Mouse (Mus musculus) myocyte (in vitro differentiated cells): Measurements from ENCODE around the gene Atp5f1.

Source experiments
- MAX ChIP-seq: IDR thresholded peaks from one replicate; pipeline ENCODE4 v1.6.1; 2011; ENCODE audit warnings: low read depth, mild to moderate bottlenecking, control low read depth
- MYOG ChIP-seq, 3 experiments: IDR thresholded peaks; one replicate each; pipeline ENCODE4 v1.6.1; 2011; ENCODE audit warnings: control low read depth in 2 of 3, low read depth in 2 of 3, mild to moderate bottlenecking in 2 of 3; ENCODE audit not compliant: insufficient read length in 2 of 3, control insufficient read depth in 1 of 3, insufficient read depth in 1 of 3
- POLR2A ChIP-seq: IDR thresholded peaks from one replicate; pipeline ENCODE4 v1.6.1; 2011; ENCODE audit warnings: low read depth, mild to moderate bottlenecking, control low read depth, moderate library complexity; ENCODE audit not compliant: insufficient read length
- POLR2AphosphoS2 ChIP-seq: IDR thresholded peaks from one replicate; pipeline ENCODE4 v1.6.1; 2011; ENCODE audit warnings: low read depth, control low read depth; ENCODE audit not compliant: insufficient read length
- TCF3 ChIP-seq: IDR thresholded peaks from one replicate; pipeline ENCODE4 v1.6.1; 2011; ENCODE audit warnings: low read depth, control low read depth; ENCODE audit not compliant: insufficient read length
- USF1 ChIP-seq: IDR thresholded peaks from one replicate; pipeline ENCODE4 v1.6.1; 2011; ENCODE audit warnings: low read depth, mild to moderate bottlenecking, control low read depth, moderate library complexity

GRCm38 (mm10) chr3:105971831-105972446 lies 12.0 kb upstream of the Atp5f1 start:
- TF ChIP-seq USF1 (no peak), POLR2AphosphoS2 (no peak), MYOG (IDR thresholded peaks at IDR 0.05; ENCODE audit: control insufficient read depth in 1 of 3, insufficient read depth in 1 of 3, insufficient read length in 2 of 3, low read depth in 2 of 3) (no peak), POLR2A (no peak), MAX (no peak), TCF3 (no peak)
